Mouse (Mus musculus) G1E-ER4 (cell line): ENCODE data around the gene Agl. TPM values are rescaled to one million over a fixed set of nuclear protein-coding genes. Genes with fewer than 3 reads are reported as not detected.

Source experiments
- GATA1 ChIP-seq: IDR thresholded peaks from one replicate; pipeline ENCODE4 v1.8.0; 2012; ENCODE audit warnings: low read length, inconsistent platforms
- polyA plus RNA-seq: library from polyadenylated mRNA; stranded (reverse); fragments of >175 nt; gene quantifications from 2 replicates; pipeline ENCODE4 v1.2.3, GENCODE M21; 2012

Gene Agl
- polyA plus RNA-seq, 1 experiment: 0.92 TPM

GRCm38 (mm10) chr3:116723496-116724481 is 84.2 kb downstream of the Agl start:
- no peak for TF ChIP-seq GATA1

GRCm38 (mm10) chr3:116722980-116723379 is 85.0 kb downstream of the Agl start:
- TF ChIP-seq GATA1: no peak

GRCm38 (mm10) chr3:116718951-116719350 is 89.0 kb downstream of the Agl start:
- no peak for TF ChIP-seq GATA1

- no peak for TF ChIP-seq GATA1
Measured at GRCm38 (mm10) chr3:116713031-116713430, 94.9 kb downstream of the Agl start.

GRCm38 (mm10) chr3:116712436-116712881 is 95.5 kb downstream of the Agl start, which contains the start of gene Slc35a3:
Slc35a3 (minus strand) TSS chr3:116712831.
- TF ChIP-seq GATA1: no peak

- TF ChIP-seq GATA1: no peak
Measured at GRCm38 (mm10) chr3:116711624-116712435, 96.1 kb downstream of the Agl start.

- TF ChIP-seq GATA1: no peak
Measured at GRCm38 (mm10) chr3:116710941-116711340, 97.0 kb downstream of the Agl start.

- no peak for TF ChIP-seq GATA1
Measured at GRCm38 (mm10) chr3:116705637-116706204, 102.2 kb downstream of the Agl start.

GRCm38 (mm10) chr3:116703835-116704234 is 104.1 kb downstream of the Agl start:
- no peak for TF ChIP-seq GATA1

GRCm38 (mm10) chr3:116702647-116703272 is 105.2 kb downstream of the Agl start:
- TF ChIP-seq GATA1: no peak

GRCm38 (mm10) chr3:116701601-116702000 is 106.4 kb downstream of the Agl start:
- TF ChIP-seq GATA1: no peak

GRCm38 (mm10) chr3:116698786-116699185 is 109.2 kb downstream of the Agl start:
- no peak for TF ChIP-seq GATA1

GRCm38 (mm10) chr3:116695666-116695985 is 112.3 kb downstream of the Agl start:
- TF ChIP-seq GATA1: peak; percentile 15

GRCm38 (mm10) chr3:116694955-116695665 is 112.9 kb downstream of the Agl start:
- TF ChIP-seq GATA1: no peak

- TF ChIP-seq GATA1: peak; percentile 80
Measured at GRCm38 (mm10) chr3:116694312-116694711, 113.7 kb downstream of the Agl start.

Other genes starting within 250 kb of the Agl start
- not detected in 2 replicates for gene Lrrc39, start 245.2 kb downstream of the Agl start, polyA plus RNA-seq
- gene Sass6, start 213.2 kb downstream of the Agl start, polyA plus RNA-seq: 6.1 and 8.8 TPM in 2 replicates
- 1.6 and 2.2 TPM in 2 replicates for gene Trmt13, start 193.6 kb downstream of the Agl start, polyA plus RNA-seq
- 14.7 and 20.6 TPM in 2 replicates for gene Mfsd14a, start 145.5 kb downstream of the Agl start, polyA plus RNA-seq
- gene Gm43191, start 126.9 kb downstream of the Agl start, polyA plus RNA-seq: not detected in 2 replicates
- gene Slc35a3, start 95.3 kb downstream of the Agl start, polyA plus RNA-seq: 10.7 and 16.2 TPM in 2 replicates
- gene Frrs1, start 51.3 kb upstream of the Agl start, polyA plus RNA-seq: 5.2 and 22.9 TPM in 2 replicates
- not detected in 2 replicates for gene 4930455H04Rik, start 160.1 kb upstream of the Agl start, polyA plus RNA-seq
- not detected in 2 replicates for gene Palmd, start 160.8 kb upstream of the Agl start, polyA plus RNA-seq